Mouse (Mus musculus): ENCODE measurements around the gene Gria2. TPM values are rescaled to one million over a fixed set of nuclear protein-coding genes. Genes with fewer than 3 reads are reported as not detected.

Gria2 gene
- polyA plus RNA-seq, 1 experiment = 0.05 TPM

DNA sequence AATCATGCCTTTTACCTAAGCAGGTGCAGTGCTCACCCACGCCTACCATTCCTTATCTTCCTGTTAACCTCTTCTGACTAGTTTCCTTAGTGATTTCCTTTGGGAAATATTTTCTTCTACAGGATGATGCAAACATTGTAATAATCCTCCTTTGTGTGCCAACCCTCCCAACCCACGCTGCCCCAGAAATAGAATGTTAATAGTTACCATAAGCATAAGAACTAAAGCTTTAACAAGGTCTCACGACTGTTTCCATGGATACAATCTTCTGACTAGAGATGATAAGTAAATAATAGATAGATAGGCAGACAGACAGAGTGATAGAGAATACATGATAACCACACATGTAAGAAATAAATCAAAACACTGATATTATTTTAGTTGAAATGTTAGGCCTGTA is 140.8 kb downstream of the Gria2 start:
- no peak overlapping the region for H3K4me3 ChIP-seq (ENCODE audit: low read depth, low read length)
- TF ChIP-seq CTCF (IDR thresholded peaks at IDR 0.05; ENCODE audit: extremely low read depth, insufficient read length, insufficient replicate concordance, low read depth, low read length) = no peak
- TF ChIP-seq POLR2A (IDR thresholded peaks at IDR 0.05; ENCODE audit: low read depth, low read length) = no peak
- H3K36me3 ChIP-seq (ENCODE audit: control insufficient read depth, insufficient read depth, low read length) = no peaks in the 10 kb centered on the region
- no peak overlapping the region for H3K27ac ChIP-seq (ENCODE audit: insufficient read depth, low read depth, low read length)
- no peaks in the 10 kb centered on the region for H3K4me1 ChIP-seq (ENCODE audit: control insufficient read depth, insufficient read depth, insufficient read length, low read length)
- WGBS = 21% methylated on average over 3 of the region's 3 CpGs
- no peaks in the 10 kb centered on the region for H3K27me3 ChIP-seq (ENCODE audit: control insufficient read depth, insufficient read depth, low read length)

DNA sequence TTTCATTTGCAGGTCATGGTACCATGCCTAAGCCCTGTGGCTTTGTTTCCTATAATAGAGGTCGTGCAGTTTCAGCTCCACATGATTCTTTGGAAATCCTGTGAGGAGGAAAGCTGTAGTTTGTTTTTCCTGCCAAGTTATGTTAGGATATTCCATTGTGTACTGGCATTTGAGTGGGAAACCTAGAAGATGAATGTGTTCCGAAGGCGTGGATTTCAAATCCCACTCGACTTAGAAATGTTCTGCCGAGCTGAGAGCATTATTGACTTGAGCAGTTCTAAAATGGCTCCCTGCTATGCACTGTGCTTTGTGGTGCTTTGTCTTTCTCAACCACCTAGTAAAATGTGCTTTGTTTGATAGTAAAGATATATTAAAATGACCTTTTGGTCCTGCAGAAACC is 150.4 kb downstream of the Gria2 start:
- Histone ChIP-seq H3K27ac (ENCODE audit: insufficient read depth, low read depth, low read length) (no peak overlapping the region), H3K36me3 (ENCODE audit: control insufficient read depth, insufficient read depth, low read length) (no peaks in the 10 kb centered on the region), H3K4me1 (ENCODE audit: control insufficient read depth, insufficient read depth, insufficient read length, low read length) (no peaks in the 10 kb centered on the region), H3K27me3 (ENCODE audit: control insufficient read depth, insufficient read depth, low read length) (no peaks in the 10 kb centered on the region), H3K4me3 (ENCODE audit: low read depth, low read length) (no peak overlapping the region)
- TF ChIP-seq POLR2A (IDR thresholded peaks at IDR 0.05; ENCODE audit: low read depth, low read length) (no peak), CTCF (IDR thresholded peaks at IDR 0.05; ENCODE audit: extremely low read depth, insufficient read length, insufficient replicate concordance, low read depth, low read length) (no peak)
- WGBS = 82% methylated on average over 5 of the region's 5 CpGs

Other genes starting within 250 kb of the Gria2 start
- gene Glrb, start 110.8 kb upstream of the Gria2 start, polyA plus RNA-seq (2012; rRNA removed) = 0.06 and 0.10 TPM in 2 replicates
- gene Pdgfc, start 233.6 kb upstream of the Gria2 start, polyA plus RNA-seq (2012; rRNA removed) = 2.3 and 2.5 TPM in 2 replicates